Mouse (Mus musculus): ENCODE measurements around the gene Chst12. TPM values are rescaled to one million over a fixed set of nuclear protein-coding genes. Genes with fewer than 3 reads are reported as not detected.

The Chst12 gene
- total RNA-seq, 2 experiments from 2014 or later: 19.7 to 19.8 TPM

DNA sequence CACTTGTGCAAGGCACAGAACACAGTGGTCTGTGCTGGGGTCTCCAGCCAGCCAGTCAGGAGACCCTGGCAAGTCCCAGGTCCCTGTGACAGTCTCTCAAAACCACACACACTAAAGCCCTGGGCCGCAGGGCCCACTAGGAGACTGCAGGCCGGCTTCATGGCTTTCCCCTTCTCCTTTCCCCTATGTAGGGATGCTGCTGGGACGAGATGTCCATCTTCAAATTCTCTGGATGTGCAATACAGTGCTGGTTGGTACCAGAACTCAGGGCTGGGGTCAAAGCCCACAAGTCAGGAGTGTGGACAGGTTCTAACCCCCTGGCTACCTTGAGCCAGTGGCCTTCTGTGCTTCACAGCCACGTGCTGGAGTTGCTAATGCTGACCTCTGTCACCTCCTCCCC is 60.9 kb downstream of the Chst12 start:
- intact Hi-C loops (cut with DNase I): loop anchor here (5.0 kb wide), 1 partner anchor 41 kb away; the partner anchor contains the start of gene Lfng
- DNase-seq (ENCODE audit: low spot score in 2 of 2): no peak

DNA sequence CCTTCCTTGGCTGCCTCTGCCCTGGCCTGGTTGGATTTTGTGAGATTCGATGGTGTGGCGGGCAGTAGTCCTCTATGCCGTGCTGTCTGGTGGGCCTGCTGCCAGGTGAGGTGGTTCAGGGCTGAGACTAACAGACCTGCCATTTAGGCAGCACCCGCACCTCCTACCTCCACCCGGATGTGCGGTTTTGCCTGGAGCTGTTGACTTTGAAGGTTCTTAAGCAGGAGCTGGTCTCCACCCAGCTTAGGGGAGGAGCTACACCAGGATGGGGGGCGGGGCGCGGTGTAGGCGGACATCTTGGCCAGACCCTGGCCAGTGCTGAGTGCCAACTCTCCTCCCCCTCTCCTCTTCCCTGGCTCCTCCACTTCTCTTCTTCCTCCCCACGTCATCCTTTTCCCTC is 62.0 kb downstream of the Chst12 start:
- intact Hi-C loops (cut with DNase I): loop anchor here (5.0 kb wide), 1 partner anchor 40 kb away; the partner anchor contains the start of gene Lfng
- DNase-seq (ENCODE audit: low spot score in 2 of 2): peak; percentile 27 to 41

DNA sequence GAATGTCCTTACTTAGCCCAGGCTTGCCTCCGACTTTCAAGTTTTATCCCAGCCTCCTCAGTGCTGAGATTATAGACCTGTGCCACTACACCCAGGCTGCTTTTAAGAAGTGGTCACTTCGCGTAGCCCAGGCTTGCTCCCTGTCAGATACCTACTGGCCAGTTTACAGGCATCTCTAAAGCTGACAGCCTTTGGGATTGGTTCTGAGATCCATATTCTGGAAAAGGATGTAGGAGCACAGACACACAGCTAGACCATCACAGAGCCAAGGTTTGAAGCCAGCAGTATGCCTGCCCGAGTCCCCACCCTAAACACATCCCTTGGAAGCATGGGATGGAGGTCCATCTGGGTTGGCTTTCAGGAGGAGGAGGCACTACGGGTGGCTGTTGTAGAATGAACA is 62.4 kb downstream of the Chst12 start:
- intact Hi-C loops (cut with DNase I): loop anchor here (5.0 kb wide), 1 partner anchor 40 kb away; the partner anchor contains the start of gene Lfng
- no peak for DNase-seq (ENCODE audit: low spot score in 2 of 2)

DNA sequence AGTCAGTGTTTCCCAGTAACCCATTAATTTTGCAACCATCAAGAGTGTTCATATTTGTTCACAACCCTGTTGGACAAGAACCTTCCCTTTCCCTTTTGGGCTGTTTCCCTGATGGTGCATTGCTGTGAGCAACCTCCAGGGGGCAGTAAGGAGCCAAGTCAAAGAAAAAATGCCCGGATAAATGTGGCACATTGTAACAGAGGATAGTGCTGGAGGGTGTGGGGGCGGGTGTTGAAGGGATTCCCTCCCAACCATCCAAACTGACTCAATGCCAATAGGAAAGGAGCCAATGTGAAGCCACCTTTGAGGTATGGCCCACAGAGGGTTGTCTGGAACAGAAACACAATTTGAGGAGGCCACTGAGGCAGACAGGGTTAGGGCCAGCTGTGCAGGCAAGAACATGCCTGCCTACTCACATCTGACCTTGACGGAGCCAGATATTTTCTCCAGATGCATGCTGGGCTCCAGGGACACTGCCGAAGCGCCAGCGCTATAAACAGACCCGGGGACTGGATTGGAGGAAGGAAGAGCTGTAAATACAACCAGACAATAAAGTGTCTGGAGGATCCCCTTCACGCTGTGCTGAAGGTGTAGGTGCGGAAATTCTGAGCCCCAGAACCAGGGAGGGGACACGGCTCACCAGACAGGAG is 63.1 kb downstream of the Chst12 start:
- intact Hi-C loops (cut with DNase I): loop anchor here (5.0 kb wide), 1 partner anchor 39 kb away; the partner anchor contains the start of gene Lfng
- DNase-seq (ENCODE audit: low spot score in 2 of 2): peak; percentile 63 to 76

DNA sequence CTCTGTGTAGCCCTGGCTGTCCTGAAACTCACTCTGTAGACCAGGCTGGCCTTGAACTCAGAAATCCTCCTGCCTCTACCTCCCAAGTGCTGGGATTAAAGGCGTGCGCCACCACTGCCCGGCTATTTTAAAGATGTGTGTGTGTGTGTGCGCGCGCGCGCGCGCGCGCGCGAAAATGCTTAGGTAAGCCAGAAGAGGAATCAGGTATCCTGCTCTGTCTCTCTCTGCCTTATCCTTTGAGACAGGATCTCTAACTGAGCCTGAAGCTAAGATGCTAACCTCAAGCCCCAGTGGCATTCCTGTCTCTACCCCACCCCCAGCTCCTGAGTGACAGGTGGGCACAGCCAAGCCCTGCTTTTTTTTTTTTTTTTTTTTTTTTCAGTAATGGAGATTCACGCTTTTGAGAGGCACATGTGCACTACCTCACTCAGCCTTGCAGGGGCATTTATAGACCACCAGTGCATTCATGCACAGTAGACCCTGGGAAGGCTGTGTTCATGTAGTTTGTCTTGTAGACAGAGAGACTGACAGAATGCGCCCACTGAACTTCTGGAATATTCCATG is 63.8 kb downstream of the Chst12 start:
- DNase-seq (ENCODE audit: low spot score in 2 of 2): no peak
- intact Hi-C loops (cut with DNase I): loop anchor here (5.0 kb wide), 1 partner anchor 38 kb away; the partner anchor contains the start of gene Lfng

DNA sequence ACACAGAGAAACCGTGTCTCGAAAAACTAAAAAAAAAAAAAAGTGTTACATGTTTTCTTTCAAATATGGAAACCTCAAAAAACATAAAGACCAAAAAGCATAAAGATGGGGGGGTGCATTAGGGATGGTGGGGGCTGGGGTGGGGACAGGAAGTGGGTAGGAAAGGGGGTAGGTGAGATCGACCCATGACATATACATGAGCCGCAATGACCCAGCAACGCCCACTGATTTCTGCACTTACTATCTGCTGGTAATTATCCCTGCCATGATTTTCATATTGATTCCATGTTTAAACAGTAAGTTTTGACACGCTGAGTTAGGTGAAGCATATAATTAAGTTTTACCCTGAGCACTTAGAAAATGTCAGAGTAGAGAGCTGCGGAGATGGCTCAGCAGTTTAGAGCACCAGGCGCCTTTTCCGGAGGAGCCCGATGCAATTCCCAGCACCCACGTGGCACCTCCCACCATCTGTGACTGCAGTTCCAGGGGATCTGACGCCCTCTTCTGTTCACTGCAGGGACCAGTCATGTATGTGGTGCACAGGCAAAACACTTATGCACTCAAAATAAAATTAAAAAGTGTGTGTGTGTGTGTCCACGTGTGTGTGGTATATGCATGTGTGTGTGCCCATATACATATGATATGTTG is 65.0 kb downstream of the Chst12 start:
- no peak for DNase-seq (ENCODE audit: low spot score in 2 of 2)
- intact Hi-C loops (cut with DNase I): no loop called here

DNA sequence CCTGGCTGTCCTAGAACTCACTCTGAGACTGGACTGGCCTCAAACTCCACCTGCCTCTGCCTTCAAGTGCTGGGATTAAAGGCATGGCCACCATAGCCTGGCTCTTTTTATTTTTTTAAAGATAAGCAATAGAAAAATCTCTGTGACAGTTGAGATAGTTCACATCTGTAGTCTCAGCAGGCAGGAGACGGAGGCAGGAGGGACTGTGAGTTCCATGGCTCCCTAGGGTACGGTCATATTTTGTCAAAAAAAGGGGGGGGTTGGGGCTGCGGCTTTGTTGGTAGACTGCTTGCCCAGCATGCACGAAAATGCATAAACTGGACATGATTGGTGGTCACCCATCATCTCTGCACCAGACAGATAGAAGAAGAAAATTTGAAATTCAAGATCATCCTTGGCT is 65.9 kb downstream of the Chst12 start:
- intact Hi-C loops (cut with DNase I): no loop called here

DNA sequence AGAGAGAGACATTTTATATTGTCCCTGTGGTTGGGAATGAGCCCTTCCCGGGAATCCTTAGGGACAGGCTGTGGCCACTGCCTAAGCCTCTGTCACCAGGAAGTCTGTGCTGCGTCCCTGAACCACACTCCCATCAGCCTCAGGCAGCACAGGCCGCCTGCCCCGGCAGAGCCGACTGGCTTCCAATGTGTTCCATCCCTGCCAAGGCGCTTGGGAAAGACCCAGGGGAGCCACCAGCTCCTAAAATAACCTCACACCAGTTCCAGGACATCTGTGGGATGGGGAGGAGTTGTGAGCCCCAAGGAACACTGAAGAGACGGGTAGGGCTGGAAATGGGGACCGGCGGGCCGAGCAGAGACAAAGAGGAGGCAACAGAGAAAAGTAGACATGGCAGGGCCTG is 66.3 kb downstream of the Chst12 start:
- intact Hi-C loops (cut with DNase I): no loop called here
- DNase-seq (ENCODE audit: low spot score in 2 of 2): peak; percentile 26 to 55

More for the DNA sequence above, 65.9 kb downstream of the Chst12 start:
- DNase-seq (ENCODE audit: low spot score in 2 of 2): no peak

DNA sequence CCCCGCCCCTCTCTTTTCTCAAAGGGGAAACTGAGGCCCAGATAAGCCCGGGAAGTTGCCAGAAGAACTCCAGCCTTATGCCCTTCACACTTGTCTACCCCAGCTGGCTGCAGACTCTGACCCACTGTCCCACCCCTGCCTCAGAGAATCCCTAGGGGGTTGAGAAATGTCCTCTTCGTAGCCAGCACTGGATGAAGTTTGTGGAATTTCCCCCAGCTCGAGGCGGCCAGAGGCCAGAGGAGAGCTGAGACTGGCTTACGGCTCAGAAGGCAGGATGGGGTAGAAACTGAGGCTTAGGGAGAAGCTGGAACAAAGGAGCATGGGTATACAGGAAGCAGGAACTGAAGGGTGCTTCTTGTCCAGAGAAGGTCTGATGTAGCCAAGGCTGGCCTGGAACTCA is 67.3 kb downstream of the Chst12 start:
- DNase-seq (ENCODE audit: low spot score in 2 of 2): no peak
- intact Hi-C loops (cut with DNase I): no loop called here

Other genes with a start within 250 kb of the Chst12 start
- gene Mad1l1, start 184.0 kb upstream of the Chst12 start, total RNA-seq (2021): 10 to 100 TPM; 18.9 to 19.4 TPM
- 1 to 10 TPM; 5.9 to 7.2 TPM for gene Nudt1, start 183.9 kb upstream of the Chst12 start, total RNA-seq (2021)
- gene Mrm2, start 173.7 kb upstream of the Chst12 start, total RNA-seq (2021): 10 to 100 TPM in 1 of 2 experiments, 1 to 10 TPM in 1; 9.7 to 11.2 TPM
- gene Snx8, start 116.3 kb upstream of the Chst12 start, total RNA-seq (2021): 10 to 100 TPM; 15.7 to 18.8 TPM
- 100 to 1,000 TPM; 108 to 109 TPM for gene Eif3b, start 86.2 kb upstream of the Chst12 start, total RNA-seq (2021)
- gene Gm4869, start 59.9 kb upstream of the Chst12 start, total RNA-seq (2021): not detected
- not detected for gene Grifin, start 59.5 kb downstream of the Chst12 start, total RNA-seq (2021)
- 10 to 100 TPM; 18.8 to 28.4 TPM for gene Lfng, start 101.8 kb downstream of the Chst12 start, total RNA-seq (2021)
- gene Ttyh3, start 143.5 kb downstream of the Chst12 start, total RNA-seq (2021): 100 to 1,000 TPM; 342 to 349 TPM
- 10 to 100 TPM; 49.0 to 63.8 TPM for gene Iqce, start 196.8 kb downstream of the Chst12 start, total RNA-seq (2021)
- 10 to 100 TPM; 24.8 to 27.4 TPM for gene Brat1, start 199.5 kb downstream of the Chst12 start, total RNA-seq (2021)
- 10 to 100 TPM; 17.4 to 20.5 TPM for gene Amz1, start 218.6 kb downstream of the Chst12 start, total RNA-seq (2021)

Data from left cerebral cortex, postnatal 14 days (tissue).